Mouse (Mus musculus) bone marrow macrophage, adult 2 months (primary cell): Measurements from ENCODE around the gene Map1lc3a. TPM values are rescaled to one million over a fixed set of nuclear protein-coding genes. Genes with fewer than 3 reads are reported as not detected.

Source experiments
- H3K27ac ChIP-seq: 2 replicates; pipeline ENCODE4 v1.5.1; 2012; ENCODE audit warnings: low read depth, low read length; ENCODE audit not compliant: insufficient read depth
- H3K4me1 ChIP-seq: 2 replicates; pipeline ENCODE4 v1.6.1; 2012; ENCODE audit warnings: low read length; ENCODE audit not compliant: control insufficient read depth, insufficient read depth
- H3K4me3 ChIP-seq: 2 replicates; pipeline ENCODE4 v1.5.1; 2012; ENCODE audit warnings: mild to moderate bottlenecking, low read length, moderate library complexity; ENCODE audit not compliant: insufficient read depth
- CTCF ChIP-seq: IDR thresholded peaks from 2 replicates; pipeline ENCODE4 v1.5.1; 2012; ENCODE audit warnings: low read depth, mild to moderate bottlenecking, low read length, moderate library complexity
- POLR2A ChIP-seq: IDR thresholded peaks from 2 replicates; pipeline ENCODE4 v1.6.1; 2012; ENCODE audit warnings: mild to moderate bottlenecking, low read depth, low read length, borderline replicate concordance
- polyA plus RNA-seq: library from polyadenylated mRNA; stranded (reverse); fragments of >200 nt; gene quantifications from 2 replicates; pipeline ENCODE4 v1.2.4, GENCODE M21; 2012; ENCODE audit not compliant: missing spikeins, insufficient read depth, insufficient read length

Gene Map1lc3a
- polyA plus RNA-seq, 1 experiment, result 39.8 TPM

GRCm38 (mm10) chr2:155283793-155284192 is 7.7 kb downstream of the Map1lc3a start:
- TF ChIP-seq POLR2A (no peak), CTCF (no peak)
- H3K4me3 ChIP-seq, result no peak overlapping the region
- peak overlapping the region; percentile 61 for H3K27ac ChIP-seq
- peaks cover 33% of the 10 kb centered on the region for H3K4me1 ChIP-seq

- H3K4me3 ChIP-seq, result no peak overlapping the region
- peaks cover 33% of the 10 kb centered on the region for H3K4me1 ChIP-seq
- TF ChIP-seq CTCF (no peak), POLR2A (no peak)
- H3K27ac ChIP-seq, result peak overlapping the region; percentile 61
Observed at GRCm38 (mm10) chr2:155284647-155285046, 8.6 kb downstream of the Map1lc3a start.

- no peak for TF ChIP-seq CTCF
- TF ChIP-seq POLR2A, result no peak
- Histone ChIP-seq H3K27ac (no peak overlapping the region), H3K4me1 (peaks cover 33% of the 10 kb centered on the region), H3K4me3 (no peak overlapping the region)
Observed at GRCm38 (mm10) chr2:155285744-155286143, 9.6 kb downstream of the Map1lc3a start.

- TF ChIP-seq POLR2A, result no peak
- no peak for TF ChIP-seq CTCF
- Histone ChIP-seq H3K4me3 (no peak overlapping the region), H3K4me1 (peaks cover 33% of the 10 kb centered on the region), H3K27ac (no peak overlapping the region)
Observed at GRCm38 (mm10) chr2:155287456-155288250, 11.6 kb downstream of the Map1lc3a start.

- H3K27ac ChIP-seq, result no peak overlapping the region
- peaks cover 20% of the 10 kb centered on the region for H3K4me1 ChIP-seq
- TF ChIP-seq POLR2A, result no peak
- H3K4me3 ChIP-seq, result no peak overlapping the region
Observed at GRCm38 (mm10) chr2:155290066-155290465, 14.0 kb downstream of the Map1lc3a start.

GRCm38 (mm10) chr2:155293382-155293781 is 17.3 kb downstream of the Map1lc3a start:
- Histone ChIP-seq H3K27ac (no peak overlapping the region), H3K4me3 (no peak overlapping the region), H3K4me1 (peaks cover 6% of the 10 kb centered on the region; the same call in 1 of the 2 replicates)
- TF ChIP-seq POLR2A (no peak), CTCF (no peak)

- no peak overlapping the region for H3K27ac ChIP-seq
Observed at GRCm38 (mm10) chr2:155293946-155294345, 17.8 kb downstream of the Map1lc3a start.

GRCm38 (mm10) chr2:155295453-155295852 is 19.4 kb downstream of the Map1lc3a start:
- Histone ChIP-seq H3K4me1 (peaks cover 16% of the 10 kb centered on the region), H3K4me3 (no peak overlapping the region), H3K27ac (no peak overlapping the region)
- TF ChIP-seq POLR2A, result no peak
- TF ChIP-seq CTCF, result no peak

More at GRCm38 (mm10) chr2:155293946-155294345, 17.8 kb downstream of the Map1lc3a start:
- peaks cover 6% of the 10 kb centered on the region; the same call in 1 of the 2 replicates for H3K4me1 ChIP-seq
- no peak for TF ChIP-seq POLR2A
- no peak for TF ChIP-seq CTCF
- no peak overlapping the region for H3K4me3 ChIP-seq

- 0 out of 2 replicates have a peak overlapping the region, but pooled peaks have one; percentile 19 for H3K27ac ChIP-seq
- TF ChIP-seq CTCF (no peak), POLR2A (no peak)
- H3K4me3 ChIP-seq, result no peak overlapping the region
- peaks cover 13% of the 10 kb centered on the region for H3K4me1 ChIP-seq
Observed at GRCm38 (mm10) chr2:155299563-155299962, 23.5 kb downstream of the Map1lc3a start.

- Histone ChIP-seq H3K27ac (peak overlapping the region; percentile 83), H3K4me3 (peak overlapping the region; percentile 18; the same call in 1 of the 2 replicates), H3K4me1 (peaks cover 14% of the 10 kb centered on the region)
- TF ChIP-seq POLR2A (no peak), CTCF (no peak)
Observed at GRCm38 (mm10) chr2:155308936-155309592, 33.0 kb downstream of the Map1lc3a start.
